Mouse (Mus musculus): ENCODE measurements around the gene B4galt5. TPM values are rescaled to one million over a fixed set of nuclear protein-coding genes. Genes with fewer than 3 reads are reported as not detected.

B4galt5 gene
- polyA plus RNA-seq, 1 experiment from 2014 or later: 24.3 TPM

DNA sequence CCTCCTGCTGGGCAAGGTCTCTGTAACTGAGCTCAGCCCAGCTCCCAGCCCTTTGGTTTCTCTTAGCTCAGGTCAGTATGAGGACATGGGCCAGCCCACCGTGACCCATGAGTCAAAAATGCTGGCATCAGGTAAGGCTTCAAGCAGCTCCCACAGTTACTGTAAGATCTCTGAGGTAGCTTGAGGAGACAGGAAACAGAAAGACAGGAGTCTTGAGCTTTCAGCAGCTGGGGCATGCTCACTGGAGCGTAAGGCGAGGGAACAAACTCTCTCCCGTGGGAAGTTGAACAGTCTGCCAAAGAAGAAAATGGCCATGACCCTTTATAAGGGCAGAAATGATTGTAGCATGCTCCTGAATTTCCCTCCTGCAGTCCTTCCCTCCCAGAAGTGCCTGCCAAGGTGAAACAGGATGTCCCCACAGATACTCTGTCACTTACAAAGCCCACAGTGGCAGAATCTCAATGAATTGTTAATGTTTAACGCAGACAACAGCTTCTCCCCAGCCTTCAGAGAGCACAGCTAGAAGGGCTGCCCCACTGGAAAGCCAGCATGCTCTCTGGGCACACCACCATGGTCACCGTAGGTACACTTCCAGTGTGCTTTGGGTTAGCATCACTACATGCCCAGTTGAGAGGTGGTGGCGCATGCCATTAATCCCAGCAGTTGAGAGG is 31.8 kb upstream of the B4galt5 start:
- no peak overlapping the region for H3K27ac ChIP-seq (replicated peaks; ENCODE audit: low read depth, low read length)
- H3K36me3 ChIP-seq (ENCODE audit: control insufficient read depth, insufficient read depth, low read length): no peaks in the 10 kb centered on the region
- no peak overlapping the region for H3K4me3 ChIP-seq (ENCODE audit: low read depth, low read length)
- H3K9ac ChIP-seq (ENCODE audit: low read depth, low read length): no peak overlapping the region
- WGBS: 55% methylated on average over 7 of the region's 7 CpGs
- H3K27me3 ChIP-seq (replicated peaks; ENCODE audit: control insufficient read depth, insufficient read depth, low read length): no peaks in the 10 kb centered on the region
- ATAC-seq (ENCODE audit: low read depth) (no peak), DNase-seq (ENCODE audit: low spot score) (no peak)
- H3K9me3 ChIP-seq (ENCODE audit: control insufficient read depth, low read length): no peaks in the 10 kb centered on the region
- no peaks in the 10 kb centered on the region for H3K4me1 ChIP-seq (ENCODE audit: control insufficient read depth, insufficient read depth, low read length)
- H3K4me2 ChIP-seq (ENCODE audit: low read depth, low read length): no peak overlapping the region

DNA sequence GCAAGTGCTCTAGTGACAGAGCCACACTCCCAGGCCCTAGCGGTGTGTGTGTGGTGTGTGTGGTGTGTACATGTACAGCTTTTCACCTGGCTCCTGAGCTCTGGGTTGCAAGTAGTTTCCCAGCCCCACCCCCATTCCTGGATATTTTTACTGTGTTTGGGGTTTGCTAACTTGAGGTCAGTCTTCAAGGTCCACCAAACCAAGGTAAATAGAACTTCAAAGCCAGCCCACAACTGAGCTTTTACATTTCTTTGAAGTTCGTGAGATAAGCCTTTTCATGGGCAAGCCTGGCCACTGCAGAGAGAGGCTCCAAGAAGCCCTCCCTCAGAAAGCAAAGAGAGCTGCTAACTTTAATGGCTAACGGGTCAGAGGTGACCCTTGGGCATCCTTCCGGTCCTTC is 30.0 kb upstream of the B4galt5 start:
- Histone ChIP-seq H3K4me2 (ENCODE audit: low read depth, low read length) (no peak overlapping the region), H3K27ac (replicated peaks; ENCODE audit: low read depth, low read length) (no peak overlapping the region), H3K36me3 (ENCODE audit: control insufficient read depth, insufficient read depth, low read length) (no peaks in the 10 kb centered on the region), H3K9ac (ENCODE audit: low read depth, low read length) (no peak overlapping the region), H3K4me3 (ENCODE audit: low read depth, low read length) (no peak overlapping the region), H3K9me3 (ENCODE audit: control insufficient read depth, low read length) (no peaks in the 10 kb centered on the region), H3K4me1 (ENCODE audit: control insufficient read depth, insufficient read depth, low read length) (no peaks in the 10 kb centered on the region), H3K27me3 (replicated peaks; ENCODE audit: control insufficient read depth, insufficient read depth, low read length) (no peaks in the 10 kb centered on the region)
- no peak for DNase-seq (ENCODE audit: low spot score)
- no peak for ATAC-seq (ENCODE audit: low read depth)
- WGBS: 49% methylated on average over 4 of the region's 4 CpGs

DNA sequence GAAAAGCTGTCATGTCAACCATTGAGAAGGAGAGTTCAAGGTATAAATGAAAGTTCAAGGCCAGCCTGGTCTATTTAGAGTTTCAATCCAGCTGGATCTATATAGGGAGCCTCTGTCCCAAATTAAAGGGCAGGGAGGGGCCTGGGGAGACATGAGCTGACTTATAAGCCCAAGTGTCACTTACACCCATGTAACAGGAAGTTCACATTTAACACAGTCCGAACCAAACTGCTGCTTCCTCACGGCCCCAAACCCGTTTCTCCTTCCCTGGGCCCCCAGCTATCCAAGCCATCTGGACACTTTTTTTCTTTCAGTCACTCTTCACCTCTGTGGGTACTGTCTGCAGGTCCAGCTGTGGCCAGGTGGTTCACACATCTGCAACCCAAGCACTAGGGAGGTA is 28.7 kb upstream of the B4galt5 start:
- DNase-seq (ENCODE audit: low spot score) (no peak), ATAC-seq (ENCODE audit: low read depth) (no peak)
- H3K36me3 ChIP-seq (ENCODE audit: control insufficient read depth, insufficient read depth, low read length): no peaks in the 10 kb centered on the region
- no peak overlapping the region for H3K4me2 ChIP-seq (ENCODE audit: low read depth, low read length)
- no peaks in the 10 kb centered on the region for H3K9me3 ChIP-seq (ENCODE audit: control insufficient read depth, low read length)
- 33% methylated on average over 3 of the region's 3 CpGs for WGBS
- H3K9ac ChIP-seq (ENCODE audit: low read depth, low read length): no peak overlapping the region
- H3K4me3 ChIP-seq (ENCODE audit: low read depth, low read length): no peak overlapping the region
- no peaks in the 10 kb centered on the region for H3K27me3 ChIP-seq (replicated peaks; ENCODE audit: control insufficient read depth, insufficient read depth, low read length)
- H3K27ac ChIP-seq (replicated peaks; ENCODE audit: low read depth, low read length): no peak overlapping the region
- 0 out of 2 replicates have a peak, but pooled peaks cover 5% of the 10 kb centered on the region for H3K4me1 ChIP-seq (ENCODE audit: control insufficient read depth, insufficient read depth, low read length)

DNA sequence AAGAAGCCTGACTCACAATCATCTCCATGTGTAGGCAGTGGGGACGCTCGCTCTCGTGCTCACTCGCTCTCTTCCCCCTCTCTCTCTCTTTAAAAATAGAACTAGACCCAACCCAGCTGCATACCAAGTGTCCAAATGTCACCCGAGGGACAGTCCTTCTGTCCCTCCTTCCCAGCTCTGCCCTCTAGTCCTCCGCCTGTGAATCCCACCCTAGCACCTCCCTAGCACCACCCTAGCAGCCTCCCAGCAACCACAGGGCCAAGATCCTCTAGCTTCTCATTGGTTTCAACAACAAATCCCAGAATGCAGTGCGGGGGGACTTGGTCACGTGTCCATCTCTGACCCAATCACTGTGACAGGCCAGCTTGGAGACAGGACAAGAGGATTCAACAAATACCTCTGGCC is 27.2 kb upstream of the B4galt5 start:
- H3K9me3 ChIP-seq (ENCODE audit: control insufficient read depth, low read length): no peaks in the 10 kb centered on the region
- H3K9ac ChIP-seq (ENCODE audit: low read depth, low read length): no peak overlapping the region
- H3K4me1 ChIP-seq (ENCODE audit: control insufficient read depth, insufficient read depth, low read length): 0 out of 2 replicates have a peak, but pooled peaks cover 5% of the 10 kb centered on the region
- no peaks in the 10 kb centered on the region for H3K36me3 ChIP-seq (ENCODE audit: control insufficient read depth, insufficient read depth, low read length)
- no peak overlapping the region for H3K27ac ChIP-seq (replicated peaks; ENCODE audit: low read depth, low read length)
- DNase-seq (ENCODE audit: low spot score) (peak; percentile 55), ATAC-seq (ENCODE audit: low read depth) (0 out of 2 replicates have a peak, but pooled peaks have one; percentile 48)
- no peaks in the 10 kb centered on the region for H3K27me3 ChIP-seq (replicated peaks; ENCODE audit: control insufficient read depth, insufficient read depth, low read length)
- H3K4me2 ChIP-seq (ENCODE audit: low read depth, low read length): no peak overlapping the region
- H3K4me3 ChIP-seq (ENCODE audit: low read depth, low read length): no peak overlapping the region
- 71% methylated on average over 8 of the region's 8 CpGs for WGBS

DNA sequence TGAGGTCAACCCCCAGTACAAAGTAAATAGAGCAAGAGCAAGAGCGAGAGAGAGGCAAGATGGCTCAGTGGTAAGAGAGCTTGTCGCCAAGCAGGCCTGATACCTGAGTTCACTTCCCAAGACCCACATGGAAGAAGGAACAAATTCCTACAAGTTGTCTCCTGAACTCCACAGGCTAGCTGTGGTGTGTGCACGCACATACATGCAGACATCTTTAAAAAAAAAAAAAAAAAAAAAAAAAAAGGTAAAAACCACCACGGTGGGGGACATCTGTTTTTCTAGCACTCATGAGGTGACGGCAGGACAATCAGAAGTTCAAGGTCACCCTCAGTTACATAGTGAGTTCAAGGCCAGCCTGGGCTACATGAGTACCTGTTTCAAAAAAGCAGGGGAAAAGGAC is 26.7 kb upstream of the B4galt5 start:
- ATAC-seq (ENCODE audit: low read depth) (no peak), DNase-seq (ENCODE audit: low spot score) (no peak)
- no peak overlapping the region for H3K9ac ChIP-seq (ENCODE audit: low read depth, low read length)
- no peak overlapping the region for H3K4me3 ChIP-seq (ENCODE audit: low read depth, low read length)
- no peaks in the 10 kb centered on the region for H3K36me3 ChIP-seq (ENCODE audit: control insufficient read depth, insufficient read depth, low read length)
- 89% methylated on average over 5 of the region's 5 CpGs for WGBS
- H3K27me3 ChIP-seq (replicated peaks; ENCODE audit: control insufficient read depth, insufficient read depth, low read length): no peaks in the 10 kb centered on the region
- no peak overlapping the region for H3K4me2 ChIP-seq (ENCODE audit: low read depth, low read length)
- H3K4me1 ChIP-seq (ENCODE audit: control insufficient read depth, insufficient read depth, low read length): 0 out of 2 replicates have a peak, but pooled peaks cover 5% of the 10 kb centered on the region
- H3K27ac ChIP-seq (replicated peaks; ENCODE audit: low read depth, low read length): no peak overlapping the region
- H3K9me3 ChIP-seq (ENCODE audit: control insufficient read depth, low read length): no peaks in the 10 kb centered on the region

DNA sequence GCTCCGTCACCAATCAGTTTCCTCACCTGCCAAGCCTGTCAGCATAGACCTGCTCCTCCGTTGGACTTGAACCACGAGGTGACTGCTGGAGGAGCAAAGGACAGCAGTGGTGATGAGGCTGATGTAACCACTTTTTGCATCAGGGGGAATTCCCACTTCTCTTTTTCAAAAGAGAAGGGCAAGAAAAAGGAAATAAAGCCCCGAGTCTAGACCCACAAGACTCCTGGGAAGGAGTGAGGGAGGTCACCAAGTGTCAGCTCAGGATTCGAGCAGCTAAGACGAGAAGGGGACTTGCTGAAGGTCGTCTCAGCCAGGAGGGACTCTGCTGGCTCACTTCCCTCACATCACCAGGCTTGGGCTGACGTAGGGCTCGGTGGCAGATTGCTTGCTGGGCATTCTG is 26.2 kb upstream of the B4galt5 start:
- Histone ChIP-seq H3K4me3 (ENCODE audit: low read depth, low read length) (no peak overlapping the region), H3K9me3 (ENCODE audit: control insufficient read depth, low read length) (no peaks in the 10 kb centered on the region), H3K9ac (ENCODE audit: low read depth, low read length) (no peak overlapping the region), H3K4me1 (ENCODE audit: control insufficient read depth, insufficient read depth, low read length) (0 out of 2 replicates have a peak, but pooled peaks cover 5% of the 10 kb centered on the region), H3K27me3 (replicated peaks; ENCODE audit: control insufficient read depth, insufficient read depth, low read length) (no peaks in the 10 kb centered on the region), H3K4me2 (ENCODE audit: low read depth, low read length) (no peak overlapping the region), H3K27ac (replicated peaks; ENCODE audit: low read depth, low read length) (no peak overlapping the region), H3K36me3 (ENCODE audit: control insufficient read depth, insufficient read depth, low read length) (no peaks in the 10 kb centered on the region)
- ATAC-seq (ENCODE audit: low read depth) (no peak), DNase-seq (ENCODE audit: low spot score) (no peak)
- 73% methylated on average over 9 of the region's 9 CpGs for WGBS

DNA sequence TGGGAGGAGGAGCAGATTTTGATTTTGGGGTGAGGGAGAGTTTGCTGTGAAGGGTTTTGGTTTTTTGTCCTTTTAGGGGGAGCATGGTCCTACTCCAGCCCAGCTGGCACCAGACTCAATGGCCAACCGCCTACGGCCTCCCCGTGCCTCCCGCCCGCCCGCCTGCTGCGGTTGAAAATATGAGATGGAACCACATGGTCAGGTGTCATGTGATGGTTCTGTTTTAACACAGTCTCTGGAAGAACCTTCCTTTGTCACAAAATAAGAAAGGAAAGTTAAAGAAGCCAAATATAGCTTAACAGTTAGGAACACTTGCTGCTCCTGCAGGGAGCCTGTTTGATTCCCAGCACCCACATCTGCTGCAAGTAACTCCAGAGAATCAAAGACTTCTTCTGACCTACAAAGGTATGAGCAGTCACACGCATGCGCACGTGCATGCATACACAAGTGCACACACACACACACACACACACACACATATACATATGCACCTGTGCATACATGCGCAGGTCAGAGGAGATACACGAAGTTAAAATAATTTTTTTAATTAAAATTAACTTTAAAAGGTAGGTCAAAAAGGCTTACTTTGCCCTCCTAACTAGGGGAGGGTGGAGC is 25.3 kb upstream of the B4galt5 start:
- Histone ChIP-seq H3K27me3 (replicated peaks; ENCODE audit: control insufficient read depth, insufficient read depth, low read length) (no peaks in the 10 kb centered on the region), H3K4me3 (ENCODE audit: low read depth, low read length) (no peak overlapping the region), H3K4me1 (ENCODE audit: control insufficient read depth, insufficient read depth, low read length) (0 out of 2 replicates have a peak, but pooled peaks cover 5% of the 10 kb centered on the region), H3K9me3 (ENCODE audit: control insufficient read depth, low read length) (no peaks in the 10 kb centered on the region), H3K9ac (ENCODE audit: low read depth, low read length) (no peak overlapping the region), H3K27ac (replicated peaks; ENCODE audit: low read depth, low read length) (no peak overlapping the region), H3K36me3 (ENCODE audit: control insufficient read depth, insufficient read depth, low read length) (no peaks in the 10 kb centered on the region), H3K4me2 (ENCODE audit: low read depth, low read length) (no peak overlapping the region)
- no peak for DNase-seq (ENCODE audit: low spot score)
- 86% methylated on average over 12 of the region's 12 CpGs for WGBS
- ATAC-seq (ENCODE audit: low read depth): no peak

DNA sequence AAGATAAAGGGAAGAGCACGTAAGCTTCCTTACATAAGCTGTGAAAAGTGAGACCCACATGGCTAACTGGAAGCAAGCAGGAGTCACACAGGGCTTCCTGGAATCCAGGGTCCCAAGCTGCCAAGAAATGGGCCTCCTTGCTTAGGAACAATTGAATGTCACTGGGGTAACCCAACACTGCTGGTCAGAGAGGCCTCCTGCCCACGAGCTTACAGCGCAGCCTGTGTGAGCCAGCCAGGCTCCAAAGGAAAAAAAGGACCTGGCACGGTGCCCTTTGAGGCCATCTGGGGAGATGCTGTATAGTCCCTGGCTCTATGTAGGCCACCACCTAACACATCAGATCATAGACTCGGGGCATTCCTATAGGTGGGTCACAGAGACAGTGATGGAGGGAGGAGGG is 24.3 kb upstream of the B4galt5 start:
- H3K27me3 ChIP-seq (replicated peaks; ENCODE audit: control insufficient read depth, insufficient read depth, low read length): no peaks in the 10 kb centered on the region
- no peaks in the 10 kb centered on the region for H3K36me3 ChIP-seq (ENCODE audit: control insufficient read depth, insufficient read depth, low read length)
- H3K27ac ChIP-seq (replicated peaks; ENCODE audit: low read depth, low read length): no peak overlapping the region
- H3K4me3 ChIP-seq (ENCODE audit: low read depth, low read length): no peak overlapping the region
- no peak overlapping the region for H3K9ac ChIP-seq (ENCODE audit: low read depth, low read length)
- no peaks in the 10 kb centered on the region for H3K9me3 ChIP-seq (ENCODE audit: control insufficient read depth, low read length)
- ATAC-seq (ENCODE audit: low read depth) (peak; percentile 87), DNase-seq (ENCODE audit: low spot score) (peak; percentile 67)
- H3K4me1 ChIP-seq (ENCODE audit: control insufficient read depth, insufficient read depth, low read length): 0 out of 2 replicates have a peak, but pooled peaks cover 5% of the 10 kb centered on the region
- H3K4me2 ChIP-seq (ENCODE audit: low read depth, low read length): no peak overlapping the region
- 69% methylated on average over 5 of the region's 5 CpGs for WGBS

DNA sequence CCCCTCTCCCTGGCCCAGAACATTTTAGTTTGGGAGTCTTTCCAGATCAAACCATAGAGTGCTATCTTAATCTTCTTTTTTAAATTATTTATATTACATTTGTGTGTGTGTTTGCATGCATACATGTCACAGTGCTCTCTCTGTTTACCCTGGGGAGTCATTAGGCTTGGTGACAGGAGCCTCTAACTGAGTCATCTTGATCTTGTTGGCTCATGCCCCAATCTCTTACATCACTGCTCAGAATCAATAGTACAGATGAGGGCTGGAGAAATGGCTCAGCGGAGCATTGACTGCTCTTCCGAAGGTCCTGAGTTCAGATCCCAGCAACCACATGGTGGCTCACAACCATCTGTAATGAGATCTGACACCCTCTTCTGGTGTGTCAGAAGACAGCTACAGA is 22.5 kb upstream of the B4galt5 start:
- Histone ChIP-seq H3K9ac (ENCODE audit: low read depth, low read length) (no peak overlapping the region), H3K9me3 (ENCODE audit: control insufficient read depth, low read length) (no peaks in the 10 kb centered on the region), H3K36me3 (ENCODE audit: control insufficient read depth, insufficient read depth, low read length) (no peaks in the 10 kb centered on the region), H3K4me1 (ENCODE audit: control insufficient read depth, insufficient read depth, low read length) (0 out of 2 replicates have a peak, but pooled peaks cover 5% of the 10 kb centered on the region), H3K4me2 (ENCODE audit: low read depth, low read length) (no peak overlapping the region), H3K4me3 (ENCODE audit: low read depth, low read length) (no peak overlapping the region), H3K27me3 (replicated peaks; ENCODE audit: control insufficient read depth, insufficient read depth, low read length) (no peaks in the 10 kb centered on the region), H3K27ac (replicated peaks; ENCODE audit: low read depth, low read length) (no peak overlapping the region)
- WGBS: 86% methylated on average over 2 of the region's 2 CpGs
- ATAC-seq (ENCODE audit: low read depth) (no peak), DNase-seq (ENCODE audit: low spot score) (no peak)

All from embryonic facial prominence, embryonic 14.5 days (tissue).